Mouse (Mus musculus) layer of hippocampus, adult 11-12 months (tissue): Measurements from ENCODE around the gene Tmbim6.
"Not testable (repeated sequence)": the region's sequence is repeated elsewhere in the genome, so short reads cannot be mapped to it uniquely, and the experiment has no call there.

Experiments used
- DNase-seq: peaks from one replicate; pipeline ENCODE4 v3.0.0; 2022; ENCODE audit warnings: low spot score

Gene Tmbim6

DNA sequence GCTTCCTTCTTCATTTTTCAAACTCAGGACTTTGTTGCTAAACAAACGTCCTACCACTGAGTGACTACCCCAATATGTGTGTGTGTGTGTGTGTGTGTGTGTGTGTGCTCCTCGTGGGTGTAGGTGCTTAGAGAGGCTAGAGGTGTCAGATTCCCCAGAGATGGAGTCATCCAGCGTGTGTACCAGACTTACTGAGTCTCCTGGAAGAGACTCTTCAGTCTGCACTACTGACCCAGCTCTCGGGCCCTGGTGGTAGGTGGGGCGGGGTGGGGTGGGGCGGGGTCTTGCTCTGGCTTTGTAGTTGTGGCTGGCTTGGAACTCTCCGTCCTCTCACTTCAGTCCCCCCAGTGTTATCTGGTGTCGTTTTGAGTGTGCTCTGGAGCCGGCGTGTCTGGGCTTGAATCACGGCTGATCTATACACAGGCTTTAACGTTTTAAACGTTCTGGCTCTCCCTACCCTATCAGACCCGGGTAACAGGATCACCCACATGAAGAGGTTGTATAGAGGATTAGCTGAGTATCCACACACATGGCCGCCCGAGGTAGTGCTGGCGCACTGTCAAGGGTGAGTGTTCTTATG, 25.1 kb downstream of the Tmbim6 start:
- DNase-seq, result no peak

- DNase-seq, result no peak
Observed at GRCm38 (mm10) chr15:99420101-99420500, 27.4 kb downstream of the Tmbim6 start.

DNA sequence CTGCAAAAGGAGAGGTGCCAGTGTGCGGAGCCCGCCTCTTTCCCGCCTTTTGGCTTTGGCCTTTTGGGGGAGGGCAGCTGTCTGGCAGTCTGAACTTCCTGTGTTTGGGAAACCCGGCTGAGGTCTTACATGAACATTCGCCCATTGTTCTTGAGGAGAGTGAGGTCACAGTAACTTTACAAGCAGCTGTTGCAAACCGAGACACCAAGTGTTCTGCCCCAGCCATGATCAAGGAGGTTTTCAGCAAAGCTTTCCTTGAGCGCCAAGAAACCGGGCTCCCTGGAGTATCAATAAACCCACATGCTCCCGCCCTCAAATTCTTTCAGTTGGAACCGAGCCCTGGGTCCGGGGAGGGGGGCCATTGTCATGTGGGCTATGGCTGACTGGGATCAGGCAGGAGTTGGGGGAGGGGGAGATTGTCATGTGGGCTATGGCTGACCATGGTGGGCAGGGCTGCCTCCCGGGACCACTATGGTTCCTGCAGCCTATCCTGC, 27.9 kb downstream of the Tmbim6 start:
- DNase-seq, result peak; percentile 50

GRCm38 (mm10) chr15:99421152-99421551, 28.5 kb downstream of the Tmbim6 start:
- no peak for DNase-seq

DNA sequence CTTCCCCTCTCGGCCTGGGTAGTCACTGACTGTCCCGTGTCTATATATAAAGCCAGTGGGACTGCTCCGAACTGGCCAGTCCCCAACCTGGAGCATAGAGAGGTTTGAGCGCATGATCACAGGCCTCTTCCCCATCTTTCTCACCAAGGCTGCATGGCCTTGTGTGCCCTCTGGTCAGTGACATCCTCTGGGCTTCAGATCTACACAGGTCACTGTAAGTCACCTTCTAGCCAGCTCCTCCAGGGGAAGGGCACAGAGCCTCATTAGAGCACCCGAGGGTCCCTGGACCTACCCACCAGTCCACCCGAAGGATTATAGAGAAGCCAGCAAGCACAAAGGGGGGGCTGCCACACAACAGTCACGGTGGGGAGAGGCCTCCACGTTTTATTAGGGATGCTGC, 29.0 kb downstream of the Tmbim6 start:
- no peak for DNase-seq

DNA sequence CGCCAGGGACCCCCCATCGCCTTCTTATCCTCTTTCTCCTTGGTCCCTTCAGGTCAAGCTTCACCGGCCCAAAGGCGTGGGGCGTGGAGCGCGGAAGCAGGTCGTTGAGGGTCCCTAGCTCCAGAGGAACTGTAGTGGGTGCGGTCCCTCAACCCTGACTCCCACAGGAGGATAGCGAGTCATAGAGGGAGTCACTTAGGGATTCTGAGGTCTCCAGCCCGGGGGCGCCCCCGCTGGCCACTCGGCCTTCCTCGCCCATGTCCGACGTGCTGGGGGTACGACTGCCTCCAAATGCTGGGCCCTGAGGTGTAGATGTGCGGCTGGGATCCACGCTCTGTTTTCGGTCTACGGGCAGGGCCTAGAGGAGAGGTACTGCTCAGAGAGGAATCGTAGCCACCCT, 29.9 kb downstream of the Tmbim6 start:
- DNase-seq, result no peak

GRCm38 (mm10) chr15:99423131-99423530, 30.4 kb downstream of the Tmbim6 start:
- DNase-seq, result no peak

- DNase-seq, result no peak
Observed at GRCm38 (mm10) chr15:99423884-99424283, 31.2 kb downstream of the Tmbim6 start.

DNA sequence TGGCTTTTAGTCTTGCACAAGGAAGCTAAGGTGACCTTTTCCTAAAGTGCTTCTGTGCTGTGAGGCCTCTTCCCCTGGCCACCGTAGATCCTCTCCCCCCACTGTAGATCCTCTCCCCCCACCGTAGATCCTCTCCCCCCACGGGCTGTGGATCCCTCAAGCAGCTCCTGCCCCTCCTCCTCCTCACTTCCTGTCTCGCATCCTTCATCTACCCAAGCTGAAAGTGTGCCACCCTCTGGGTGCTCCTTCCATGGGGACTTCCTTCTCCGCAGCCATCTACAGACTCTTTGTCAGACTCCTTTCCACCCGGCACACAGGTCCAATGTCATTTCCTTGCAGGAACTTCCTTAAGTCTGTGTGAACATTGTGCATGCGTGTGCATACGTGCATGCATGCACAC, 37.7 kb downstream of the Tmbim6 start:
- DNase-seq, result no peak

GRCm38 (mm10) chr15:99431063-99431462, 38.4 kb downstream of the Tmbim6 start:
- DNase-seq, result no peak

DNA sequence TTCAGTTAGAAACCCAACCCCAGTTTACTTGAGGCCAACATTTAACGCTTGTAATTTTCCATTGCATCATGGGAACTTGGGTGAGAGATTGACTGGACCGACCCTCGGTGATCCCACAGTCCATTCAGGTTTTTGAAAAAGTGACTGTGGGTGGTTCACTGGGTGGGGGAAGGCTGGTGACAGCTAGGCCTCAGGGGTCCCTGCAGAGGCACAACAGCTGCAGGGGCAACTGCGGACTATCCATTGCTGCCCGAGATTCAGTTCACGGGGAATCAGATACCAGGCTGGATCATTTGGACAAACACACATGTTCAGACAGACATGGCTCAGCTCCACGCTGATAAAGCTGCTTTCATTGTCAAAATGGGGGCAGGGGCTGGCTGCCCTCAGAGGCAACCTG, 38.8 kb downstream of the Tmbim6 start:
- DNase-seq, result no peak

- no peak for DNase-seq
Observed at GRCm38 (mm10) chr15:99431967-99432366, 39.3 kb downstream of the Tmbim6 start.

GRCm38 (mm10) chr15:99433081-99433718, 40.5 kb downstream of the Tmbim6 start:
- no peak for DNase-seq

GRCm38 (mm10) chr15:99433913-99434312, 41.2 kb downstream of the Tmbim6 start:
- DNase-seq, result no peak

- no peak for DNase-seq
Observed at GRCm38 (mm10) chr15:99438966-99439698, 46.5 kb downstream of the Tmbim6 start.

DNA sequence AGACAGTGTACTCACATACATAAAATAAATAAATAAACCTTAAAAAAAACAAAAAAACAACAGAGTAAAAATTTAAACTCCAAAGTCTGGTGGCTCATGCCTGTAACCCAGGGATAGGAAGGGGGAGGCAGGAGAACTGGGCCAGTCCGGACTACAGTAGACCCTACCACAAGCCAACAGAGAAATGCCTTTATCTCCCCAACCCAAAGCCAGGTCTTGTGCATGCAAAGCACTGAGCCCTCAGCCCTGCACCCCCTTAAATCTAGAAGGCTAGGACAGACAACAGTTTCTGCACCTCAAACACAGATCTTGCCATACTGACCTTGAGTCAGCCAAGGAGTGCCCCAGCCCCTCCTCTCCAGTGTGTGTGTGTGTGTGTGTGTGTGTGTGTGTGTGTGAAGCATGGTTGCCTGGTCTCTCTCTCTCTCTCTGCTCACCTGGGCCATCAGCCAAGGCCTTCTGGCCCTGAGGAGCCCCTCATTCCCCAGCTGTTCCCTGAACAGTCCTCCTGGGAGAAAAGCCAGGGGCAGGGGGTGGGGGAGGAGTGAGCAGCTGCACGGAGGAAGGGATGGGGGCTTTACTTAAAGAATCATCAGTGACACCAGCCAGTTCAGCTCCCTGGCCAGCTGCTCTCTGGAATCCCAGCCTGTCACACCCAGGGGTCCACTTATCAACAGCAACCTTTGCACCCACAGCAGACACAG, 47.6 kb downstream of the Tmbim6 start:
- no peak for DNase-seq

DNA sequence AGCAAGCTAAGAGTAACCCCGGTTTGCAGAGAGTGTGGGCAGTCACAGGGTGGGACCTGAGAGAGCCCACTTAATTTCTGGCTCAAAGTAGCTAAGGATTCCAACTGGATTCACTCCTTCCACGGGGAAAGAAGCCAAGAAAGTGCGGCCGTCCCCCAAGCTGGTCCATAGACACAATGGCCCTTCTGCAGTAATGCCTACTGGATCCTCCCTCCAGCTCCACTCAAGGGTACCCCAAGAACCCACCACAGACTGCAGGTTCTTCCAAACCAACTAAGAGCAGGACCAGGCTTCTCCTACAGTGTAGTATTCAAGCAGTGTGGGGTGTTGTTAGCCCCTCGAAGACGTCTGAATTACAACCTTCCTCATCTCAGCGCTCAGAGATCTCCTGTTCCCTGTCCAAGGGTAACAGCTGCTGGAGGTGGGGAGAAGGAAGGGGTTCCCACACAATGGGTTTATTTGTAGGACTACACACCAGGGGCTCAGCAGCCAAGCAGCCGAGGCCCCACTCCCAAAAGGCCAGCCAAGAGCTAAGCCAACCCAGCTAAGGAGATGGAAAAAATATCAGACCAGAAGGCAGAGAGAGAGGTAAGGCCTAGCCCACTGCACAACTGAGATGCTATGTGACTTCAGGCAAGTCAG, 48.3 kb downstream of the Tmbim6 start:
- no peak for DNase-seq

GRCm38 (mm10) chr15:99442358-99442757, 49.7 kb downstream of the Tmbim6 start:
- no peak for DNase-seq

- DNase-seq, result no peak
Observed at GRCm38 (mm10) chr15:99445567-99445966, 52.9 kb downstream of the Tmbim6 start.

DNA sequence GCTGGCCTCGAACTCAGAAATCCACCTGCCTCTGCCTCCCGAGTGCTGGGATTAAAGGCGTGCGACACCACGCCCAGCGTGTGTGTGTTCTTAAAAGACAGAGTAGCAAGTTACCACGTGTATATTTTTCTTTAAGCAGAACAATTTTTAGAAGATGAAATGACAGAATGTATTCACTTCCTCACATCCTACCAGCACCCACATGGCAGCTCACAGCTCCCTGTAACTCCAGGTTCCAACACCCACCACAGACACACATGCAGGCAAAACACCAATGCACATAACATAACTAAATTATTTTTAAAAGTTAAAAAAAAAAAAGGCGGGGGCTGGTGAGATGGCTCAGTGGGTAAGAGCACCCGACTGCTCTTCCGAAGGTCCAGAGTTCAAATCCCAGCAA, 53.5 kb downstream of the Tmbim6 start:
- DNase-seq, result not testable (repeated sequence)

DNA sequence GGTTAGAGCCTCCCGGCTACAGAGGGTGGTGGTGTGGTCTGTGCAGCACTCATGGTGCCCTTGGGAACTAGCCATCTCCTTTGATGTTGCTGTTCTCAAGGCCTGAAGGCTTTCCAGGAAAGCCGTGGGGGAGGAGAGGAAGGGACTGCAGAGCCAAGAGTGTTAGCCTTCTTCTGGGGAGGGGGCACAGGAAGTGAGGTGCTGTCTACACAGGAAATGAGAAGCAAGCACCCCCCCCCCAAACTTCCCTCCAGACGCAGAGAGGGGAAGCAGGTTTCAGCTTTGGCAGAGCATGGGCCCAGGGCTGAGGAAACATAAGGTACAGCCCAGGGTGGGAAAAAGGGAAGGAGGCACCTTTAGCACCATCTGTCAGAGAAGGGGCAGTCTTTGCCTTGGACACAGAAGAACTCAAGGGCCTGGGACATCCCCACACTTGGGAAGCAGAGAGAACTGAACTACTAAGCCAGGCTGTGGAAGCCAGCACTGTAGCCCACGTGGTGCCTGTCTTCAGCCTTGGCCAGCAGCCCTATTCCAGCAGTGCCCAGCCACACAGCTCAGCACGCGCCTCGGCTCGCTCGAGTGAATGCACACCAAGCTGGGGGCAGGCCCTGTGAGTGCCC, 56.6 kb downstream of the Tmbim6 start:
- DNase-seq, result peak; percentile 71
